Mouse (Mus musculus): ENCODE data around the gene Slc16a9. TPM values are rescaled to one million over a fixed set of nuclear protein-coding genes. Genes with fewer than 3 reads are reported as not detected.
"Not testable (repeated sequence)": the region's sequence is repeated elsewhere in the genome, so short reads cannot be mapped to it uniquely, and the experiment has no call there.

Slc16a9 gene
- total RNA-seq (2021): 1 to 10 TPM; 3.1 to 3.7 TPM
- long read RNA-seq, partial matches to known transcripts: 0 of 3 reads
- long read RNA-seq, other reads (novel, unspliced or antisense): 0 of 3 reads

GRCm38 (mm10) chr10:70244921-70245558 lies at the start of gene Slc16a9:
Slc16a9 (plus strand) TSS chr10:70245100.
- peak; percentile 60 to 73 for DNase-seq (ENCODE audit: low spot score in 2 of 2)

- DNase-seq (ENCODE audit: low spot score in 2 of 2): no peak
Observed at GRCm38 (mm10) chr10:70195279-70195678, 49.6 kb upstream of the Slc16a9 start.

- DNase-seq (ENCODE audit: low spot score in 2 of 2): no peak
Observed at GRCm38 (mm10) chr10:70195786-70196185, 49.1 kb upstream of the Slc16a9 start.

GRCm38 (mm10) chr10:70196666-70197065 lies 48.2 kb upstream of the Slc16a9 start:
- DNase-seq (ENCODE audit: low spot score in 2 of 2): no peak

GRCm38 (mm10) chr10:70197601-70198000 lies 47.3 kb upstream of the Slc16a9 start:
- DNase-seq (ENCODE audit: low spot score in 2 of 2): no peak

GRCm38 (mm10) chr10:70198012-70198411 lies 46.9 kb upstream of the Slc16a9 start:
- no peak for DNase-seq (ENCODE audit: low spot score in 2 of 2)

- no peak for DNase-seq (ENCODE audit: low spot score in 2 of 2)
Observed at GRCm38 (mm10) chr10:70198951-70199463, 45.9 kb upstream of the Slc16a9 start.

- DNase-seq (ENCODE audit: low spot score in 2 of 2): no peak
Observed at GRCm38 (mm10) chr10:70199466-70200210, 45.3 kb upstream of the Slc16a9 start.

- no peak for DNase-seq (ENCODE audit: low spot score in 2 of 2)
Observed at GRCm38 (mm10) chr10:70200889-70201500, 43.9 kb upstream of the Slc16a9 start.

- DNase-seq (ENCODE audit: low spot score in 2 of 2): no peak
Observed at GRCm38 (mm10) chr10:70204505-70205399, 40.1 kb upstream of the Slc16a9 start, which contains the start of gene Mrln. Mrln (plus strand) TSS chr10:70204664.

GRCm38 (mm10) chr10:70211281-70211680 lies 33.6 kb upstream of the Slc16a9 start:
- DNase-seq (ENCODE audit: low spot score in 2 of 2): no peak

GRCm38 (mm10) chr10:70220971-70221370 lies 23.9 kb upstream of the Slc16a9 start:
- DNase-seq (ENCODE audit: low spot score in 2 of 2): no peak

- DNase-seq (ENCODE audit: low spot score in 2 of 2): not testable (repeated sequence)
Observed at GRCm38 (mm10) chr10:70222231-70222630, 22.7 kb upstream of the Slc16a9 start.

GRCm38 (mm10) chr10:70224571-70224970 lies 20.3 kb upstream of the Slc16a9 start:
- DNase-seq (ENCODE audit: low spot score in 2 of 2): no peak

- DNase-seq (ENCODE audit: low spot score in 2 of 2): no peak
Observed at GRCm38 (mm10) chr10:70225760-70226159, 19.1 kb upstream of the Slc16a9 start.

GRCm38 (mm10) chr10:70226608-70227007 lies 18.3 kb upstream of the Slc16a9 start:
- no peak for DNase-seq (ENCODE audit: low spot score in 2 of 2)

- no peak for DNase-seq (ENCODE audit: low spot score in 2 of 2)
Observed at GRCm38 (mm10) chr10:70230352-70230751, 14.5 kb upstream of the Slc16a9 start.

GRCm38 (mm10) chr10:70237936-70238335 lies 7.0 kb upstream of the Slc16a9 start:
- DNase-seq (ENCODE audit: low spot score in 2 of 2): no peak

- no peak for DNase-seq (ENCODE audit: low spot score in 2 of 2)
Observed at GRCm38 (mm10) chr10:70242751-70243444, 2.0 kb upstream of the Slc16a9 start.

- DNase-seq (ENCODE audit: low spot score in 2 of 2): no peak
Observed at GRCm38 (mm10) chr10:70245559-70245945, 652 bp downstream of the Slc16a9 start.

Data from layer of hippocampus, postnatal 10 days (tissue).